Mouse (Mus musculus) heart, embryonic 12.5 days (tissue): ENCODE measurements around the gene Lrba. TPM values are rescaled to one million over a fixed set of nuclear protein-coding genes. Genes with fewer than 3 reads are reported as not detected.

Source experiments
- ATAC-seq: fragments of 200-750 bp; cut with Nextera tagmentation; 2 replicates; pipeline ENCODE4 v1.8.0; 2017; ENCODE audit warnings: moderate TSS enrichment, moderate library complexity; ENCODE audit not compliant: insufficient number of reproducible peaks, low FRiP score
- H3K27ac ChIP-seq: fragments of 300-500 bp; sonication (generic); 2 replicates; pipeline ENCODE4 v1.5.1; 2016; ENCODE audit warnings: mild to moderate bottlenecking, moderate library complexity; ENCODE audit not compliant: poor library complexity, severe bottlenecking
- H3K27me3 ChIP-seq: fragments of 300-500 bp; sonication (generic); replicated peaks from 2 replicates; pipeline ENCODE4 v1.6.1; 2016; ENCODE audit warnings: mild to moderate bottlenecking, moderate library complexity
- H3K36me3 ChIP-seq: fragments of 300-500 bp; sonication (generic); 2 replicates; pipeline ENCODE4 v1.6.1; 2016; ENCODE audit warnings: mild to moderate bottlenecking, moderate library complexity
- H3K4me1 ChIP-seq: fragments of 300-500 bp; sonication (generic); replicated peaks from 2 replicates; pipeline ENCODE4 v1.6.1; 2016; ENCODE audit warnings: mild to moderate bottlenecking
- H3K4me2 ChIP-seq: fragments of 300-500 bp; sonication (generic); 2 replicates; pipeline ENCODE4 v1.6.1; 2016; ENCODE audit warnings: mild to moderate bottlenecking, moderate library complexity
- H3K4me3 ChIP-seq: fragments of 300-500 bp; sonication (generic); 2 replicates; pipeline ENCODE4 v1.5.1; 2016; ENCODE audit warnings: mild to moderate bottlenecking
- H3K9ac ChIP-seq: fragments of 300-500 bp; sonication (generic); 2 replicates; pipeline ENCODE4 v1.6.1; 2016; ENCODE audit warnings: mild to moderate bottlenecking, moderate library complexity
- H3K9me3 ChIP-seq: fragments of 300-500 bp; sonication (generic); replicated peaks from 2 replicates; pipeline ENCODE4 v1.6.1; 2016; ENCODE audit warnings: mild to moderate bottlenecking, moderate library complexity
- WGBS: fragments of 180-500 bp; shearing (Covaris S2); methylation state at CpG from one replicate; pipeline ENCODE4 v1.1.7; 2016; 5-methylcytosine and 5-hydroxymethylcytosine counted together
- polyA plus RNA-seq: library from polyadenylated mRNA; unstranded; fragments of >200 nt; fragmentation: Nextera tagmentation; extraction: Ambion mirVana; gene quantifications from 2 replicates; pipeline ENCODE4 v1.2.1, GENCODE M21; 2016

Gene Lrba
- polyA plus RNA-seq, 1 experiment from 2014 or later: 2.9 TPM

- Histone ChIP-seq H3K4me2 (no peak overlapping the region), H3K9me3 (no peaks in the 10 kb centered on the region), H3K4me3 (no peak overlapping the region), H3K36me3 (no peaks in the 10 kb centered on the region), H3K9ac (no peak overlapping the region), H3K27ac (no peak overlapping the region), H3K4me1 (no peaks in the 10 kb centered on the region), H3K27me3 (no peaks in the 10 kb centered on the region)
- 13% methylated on average over 1 of the region's 1 CpGs for WGBS
- no peak for ATAC-seq
Measured at GRCm38 (mm10) chr3:86268074-86268702, 43.7 kb downstream of the Lrba start.

GRCm38 (mm10) chr3:86275651-86276050, 51.2 kb downstream of the Lrba start:
- H3K9me3 ChIP-seq: no peaks in the 10 kb centered on the region; the same call in 1 of the 2 replicates
- H3K27ac ChIP-seq: no peak overlapping the region
- no peaks in the 10 kb centered on the region for H3K4me1 ChIP-seq
- 75% methylated on average over 1 of the region's 1 CpGs for WGBS
- H3K27me3 ChIP-seq: no peaks in the 10 kb centered on the region
- no peak overlapping the region for H3K4me2 ChIP-seq
- no peak for ATAC-seq
- no peak overlapping the region for H3K4me3 ChIP-seq
- H3K9ac ChIP-seq: no peak overlapping the region
- H3K36me3 ChIP-seq: no peaks in the 10 kb centered on the region

DNA sequence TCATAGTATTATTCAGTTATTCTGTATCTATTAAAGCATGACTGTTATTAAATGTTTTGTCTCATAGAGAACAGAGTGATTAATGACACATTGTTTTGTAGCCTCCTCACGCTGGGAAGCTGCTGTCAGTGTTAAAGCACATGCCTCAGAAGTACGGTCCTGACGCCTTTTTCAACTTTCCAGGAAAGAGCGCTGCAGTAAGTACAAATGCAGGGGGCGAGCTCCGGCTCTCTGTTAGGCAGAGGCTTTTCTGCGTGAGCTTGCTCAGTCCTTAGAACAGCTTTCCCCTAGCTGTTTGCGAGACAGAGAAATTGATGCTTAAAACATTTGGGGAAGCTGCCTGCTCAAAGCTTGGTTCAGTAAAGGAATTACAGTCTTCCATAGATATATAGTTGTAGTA, 66.8 kb downstream of the Lrba start:
- H3K36me3 ChIP-seq: no peaks in the 10 kb centered on the region
- no peak overlapping the region for H3K27ac ChIP-seq
- H3K9me3 ChIP-seq: no peaks in the 10 kb centered on the region
- no peaks in the 10 kb centered on the region for H3K27me3 ChIP-seq
- 41% methylated on average over 8 of the region's 8 CpGs for WGBS
- no peak overlapping the region for H3K9ac ChIP-seq
- H3K4me2 ChIP-seq: no peak overlapping the region
- no peaks in the 10 kb centered on the region; the same call in 1 of the 2 replicates for H3K4me1 ChIP-seq
- no peak overlapping the region for H3K4me3 ChIP-seq
- no peak for ATAC-seq

DNA sequence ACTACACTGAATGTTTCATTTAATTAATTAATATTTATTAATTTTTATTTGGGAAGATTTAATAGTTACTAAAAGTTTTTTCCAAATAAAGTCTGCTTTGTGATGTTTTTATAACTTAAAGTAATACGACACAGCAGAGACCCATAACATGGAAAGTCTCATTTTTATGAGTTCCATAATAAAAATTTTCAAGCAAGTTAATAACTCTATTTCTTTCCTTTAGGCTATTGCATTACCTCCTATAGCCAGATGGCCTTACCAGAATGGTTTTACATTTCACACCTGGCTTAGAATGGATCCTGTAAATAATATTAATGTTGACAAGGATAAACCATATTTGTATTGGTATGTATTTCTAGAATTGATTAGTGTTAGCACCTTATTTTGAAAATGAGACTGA, 70.4 kb downstream of the Lrba start:
- Histone ChIP-seq H3K9ac (no peak overlapping the region), H3K4me1 (no peaks in the 10 kb centered on the region; the same call in 1 of the 2 replicates)

GRCm38 (mm10) chr3:86296214-86296613, 71.7 kb downstream of the Lrba start:
- no peak overlapping the region for H3K4me2 ChIP-seq
- no peak for ATAC-seq
- WGBS: 17% methylated on average over 8 of the region's 8 CpGs
- H3K36me3 ChIP-seq: no peaks in the 10 kb centered on the region
- no peaks in the 10 kb centered on the region for H3K27me3 ChIP-seq
- no peaks in the 10 kb centered on the region for H3K9me3 ChIP-seq
- H3K4me1 ChIP-seq: no peaks in the 10 kb centered on the region; the same call in 1 of the 2 replicates
- H3K9ac ChIP-seq: no peak overlapping the region
- no peak overlapping the region for H3K4me3 ChIP-seq
- no peak overlapping the region for H3K27ac ChIP-seq

More for the DNA sequence above, 70.4 kb downstream of the Lrba start:
- Histone ChIP-seq H3K27me3 (no peaks in the 10 kb centered on the region), H3K9me3 (no peaks in the 10 kb centered on the region), H3K36me3 (no peaks in the 10 kb centered on the region), H3K4me2 (no peak overlapping the region), H3K4me3 (no peak overlapping the region), H3K27ac (no peak overlapping the region)
- 87% methylated on average over 1 of the region's 1 CpGs for WGBS
- ATAC-seq: no peak

- no peak overlapping the region for H3K4me2 ChIP-seq
- 68% methylated on average over 2 of the region's 2 CpGs for WGBS
- no peaks in the 10 kb centered on the region; the same call in 1 of the 2 replicates for H3K4me1 ChIP-seq
- no peaks in the 10 kb centered on the region for H3K27me3 ChIP-seq
- no peak overlapping the region for H3K9ac ChIP-seq
- no peak for ATAC-seq
- no peaks in the 10 kb centered on the region; the same call in 1 of the 2 replicates for H3K36me3 ChIP-seq
- no peak overlapping the region for H3K27ac ChIP-seq
- H3K4me3 ChIP-seq: no peak overlapping the region
- no peaks in the 10 kb centered on the region for H3K9me3 ChIP-seq
Measured at GRCm38 (mm10) chr3:86308833-86309232, 84.4 kb downstream of the Lrba start.

DNA sequence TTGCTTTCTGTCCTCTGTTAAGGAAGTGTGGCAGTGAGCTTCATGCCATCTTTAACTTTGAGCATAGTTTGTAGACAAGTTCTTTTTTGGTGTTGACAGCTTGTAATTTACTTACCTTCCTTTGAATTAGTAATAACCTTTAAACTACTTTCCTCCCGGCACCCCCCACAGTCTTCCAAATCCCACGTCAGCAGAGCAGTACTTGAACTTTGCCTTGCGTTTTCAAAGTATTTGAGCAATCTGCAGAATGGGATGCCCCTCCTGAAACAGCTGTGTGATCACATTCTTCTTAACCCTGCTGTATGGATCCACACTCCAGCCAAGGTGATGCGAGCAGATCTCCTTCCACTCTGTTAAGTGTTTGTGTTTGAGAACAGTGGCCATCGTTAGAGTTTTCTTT, 85.7 kb downstream of the Lrba start:
- Histone ChIP-seq H3K4me3 (no peak overlapping the region), H3K27me3 (no peaks in the 10 kb centered on the region), H3K4me2 (no peak overlapping the region), H3K9me3 (no peaks in the 10 kb centered on the region), H3K9ac (no peak overlapping the region), H3K36me3 (no peaks in the 10 kb centered on the region), H3K4me1 (no peaks in the 10 kb centered on the region; the same call in 1 of the 2 replicates), H3K27ac (no peak overlapping the region)
- 59% methylated on average over 5 of the region's 5 CpGs for WGBS
- no peak for ATAC-seq

- Histone ChIP-seq H3K27ac (no peak overlapping the region), H3K36me3 (no peaks in the 10 kb centered on the region), H3K4me1 (no peaks in the 10 kb centered on the region; the same call in 1 of the 2 replicates), H3K9ac (no peak overlapping the region), H3K9me3 (no peaks in the 10 kb centered on the region), H3K4me2 (no peak overlapping the region), H3K4me3 (no peak overlapping the region), H3K27me3 (no peaks in the 10 kb centered on the region)
- no peak for ATAC-seq
- WGBS: 32% methylated on average over 1 of the region's 1 CpGs
Measured at GRCm38 (mm10) chr3:86311406-86311805, 86.9 kb downstream of the Lrba start.

DNA sequence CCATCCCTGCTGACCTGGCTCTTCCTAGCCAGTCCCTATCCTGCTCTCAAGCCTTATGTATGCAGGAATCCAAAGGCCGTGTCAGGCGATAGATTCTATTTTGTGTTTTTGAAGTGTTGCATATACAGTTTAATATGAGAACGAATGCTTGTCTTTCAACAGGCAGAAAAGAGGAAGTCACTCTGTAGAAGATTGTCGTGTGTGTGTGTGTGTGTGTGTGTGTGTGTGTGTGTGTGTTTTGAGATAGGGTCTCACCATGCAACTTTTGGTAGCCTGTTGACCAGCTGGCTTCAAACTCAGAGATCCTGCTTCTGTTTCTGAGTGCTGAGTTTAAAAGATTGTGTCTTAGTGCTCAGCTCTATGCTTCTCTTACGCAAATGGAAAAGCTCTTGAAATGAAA, 93.2 kb downstream of the Lrba start:
- Histone ChIP-seq H3K27me3 (no peaks in the 10 kb centered on the region), H3K27ac (no peak overlapping the region), H3K9me3 (no peaks in the 10 kb centered on the region), H3K36me3 (no peaks in the 10 kb centered on the region), H3K4me2 (no peak overlapping the region), H3K4me1 (no peaks in the 10 kb centered on the region), H3K9ac (no peak overlapping the region), H3K4me3 (no peak overlapping the region)
- WGBS: 78% methylated on average over 5 of the region's 5 CpGs
- ATAC-seq: no peak

DNA sequence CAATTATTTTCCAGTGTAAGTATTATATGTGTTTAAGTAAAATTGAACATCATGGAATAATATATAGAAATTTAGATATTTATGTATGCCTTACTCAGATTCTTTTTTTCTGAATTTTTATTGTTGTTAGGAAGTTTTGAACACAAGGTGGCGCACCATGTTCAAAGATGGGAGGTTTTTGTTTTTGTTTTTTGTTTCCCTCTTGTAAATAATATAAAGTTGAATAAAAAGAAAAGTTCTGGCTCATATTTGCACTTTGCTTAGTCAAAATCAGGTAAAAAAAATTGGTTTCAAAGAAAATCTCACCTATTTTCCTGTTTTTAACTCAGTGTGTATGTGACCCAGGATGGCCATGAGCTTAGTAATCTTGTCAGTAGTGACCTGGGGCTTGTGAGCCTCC, 104.1 kb downstream of the Lrba start:
- H3K27me3 ChIP-seq: no peaks in the 10 kb centered on the region
- H3K4me1 ChIP-seq: no peaks in the 10 kb centered on the region
- H3K9ac ChIP-seq: no peak overlapping the region
- H3K36me3 ChIP-seq: peaks cover 2% of the 10 kb centered on the region; the same call in 1 of the 2 replicates
- H3K27ac ChIP-seq: no peak overlapping the region
- no peak overlapping the region for H3K4me2 ChIP-seq
- WGBS: 33% methylated on average over 1 of the region's 1 CpGs
- ATAC-seq: no peak
- no peaks in the 10 kb centered on the region for H3K9me3 ChIP-seq
- H3K4me3 ChIP-seq: no peak overlapping the region

GRCm38 (mm10) chr3:86343261-86343660, 118.8 kb downstream of the Lrba start:
- ATAC-seq: no peak
- no peaks in the 10 kb centered on the region for H3K9me3 ChIP-seq
- no peak overlapping the region for H3K9ac ChIP-seq
- H3K27me3 ChIP-seq: no peaks in the 10 kb centered on the region
- H3K4me3 ChIP-seq: no peak overlapping the region
- H3K4me1 ChIP-seq: no peaks in the 10 kb centered on the region
- H3K36me3 ChIP-seq: no peaks in the 10 kb centered on the region
- H3K4me2 ChIP-seq: no peak overlapping the region
- 64% methylated on average over 5 of the region's 5 CpGs for WGBS
- H3K27ac ChIP-seq: no peak overlapping the region

DNA sequence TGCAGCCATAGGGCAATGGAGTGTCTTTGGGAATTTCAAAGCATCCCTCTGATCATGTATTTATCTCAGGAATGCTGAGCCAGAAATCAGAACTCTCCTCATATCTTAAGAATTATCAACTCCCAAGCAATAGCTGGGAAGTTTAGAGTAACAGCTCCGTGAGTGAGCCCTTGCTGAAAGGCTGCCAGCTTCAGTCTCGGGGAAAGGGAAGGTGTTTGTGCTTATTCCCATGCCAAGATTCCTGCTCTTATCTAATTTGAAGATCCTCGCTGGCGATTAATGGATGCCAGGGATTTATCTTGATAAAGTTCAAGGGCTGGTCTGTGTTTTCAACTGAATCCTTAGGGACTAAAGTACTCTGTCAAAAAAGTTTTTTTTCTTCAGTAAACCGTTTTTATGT, 138.0 kb downstream of the Lrba start:
- H3K36me3 ChIP-seq: no peaks in the 10 kb centered on the region
- no peak overlapping the region for H3K4me2 ChIP-seq
- H3K27ac ChIP-seq: no peak overlapping the region
- H3K9ac ChIP-seq: no peak overlapping the region
- no peaks in the 10 kb centered on the region for H3K9me3 ChIP-seq
- H3K27me3 ChIP-seq: no peaks in the 10 kb centered on the region
- peaks cover 6% of the 10 kb centered on the region for H3K4me1 ChIP-seq
- no peak for ATAC-seq
- no peak overlapping the region for H3K4me3 ChIP-seq
- 26% methylated on average over 5 of the region's 5 CpGs for WGBS
